Mouse (Mus musculus): Measurements from ENCODE around the gene Trim27.

Trim27 gene

GRCm38 (mm10) chr13:21179367-21179723, at the start of gene Trim27:
Gene Trim27 (plus strand): TSS chr13:21179445.
- no peak for DNase-seq (ENCODE audit: extremely low read depth, insufficient read length, low spot score)

GRCm38 (mm10) chr13:21142421-21142820, 36.8 kb upstream of the Trim27 start:
- DNase-seq (ENCODE audit: extremely low read depth, insufficient read length, low spot score), result no peak

- no peak for DNase-seq (ENCODE audit: extremely low read depth, insufficient read length, low spot score)
These were observed 33.5 kb upstream of the Trim27 start, which contains the start of gene Olfr1368 for GRCm38 (mm10) chr13:21145767-21146166. Gene Olfr1368 (minus strand): TSS chr13:21145867.

DNA sequence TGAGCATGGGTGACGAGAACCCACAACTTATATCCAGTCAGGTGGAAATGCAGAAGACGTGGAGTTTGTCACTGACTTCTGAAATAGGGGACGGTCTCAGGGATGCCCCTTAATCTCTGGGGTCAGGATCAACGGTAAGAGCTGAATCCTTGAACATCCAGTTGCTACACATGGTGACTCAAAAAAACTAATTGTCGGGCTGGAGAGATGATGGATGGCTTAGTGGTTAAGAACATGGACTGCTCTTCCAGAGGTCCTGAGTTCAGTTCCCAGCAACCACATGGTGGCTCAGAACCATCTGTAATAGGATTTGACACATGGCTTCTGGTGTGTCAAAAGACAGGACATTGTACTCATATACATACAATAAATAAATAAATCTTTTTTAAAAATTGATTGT, 23.4 kb upstream of the Trim27 start:
- no peak for DNase-seq (ENCODE audit: extremely low read depth, insufficient read length, low spot score)

DNA sequence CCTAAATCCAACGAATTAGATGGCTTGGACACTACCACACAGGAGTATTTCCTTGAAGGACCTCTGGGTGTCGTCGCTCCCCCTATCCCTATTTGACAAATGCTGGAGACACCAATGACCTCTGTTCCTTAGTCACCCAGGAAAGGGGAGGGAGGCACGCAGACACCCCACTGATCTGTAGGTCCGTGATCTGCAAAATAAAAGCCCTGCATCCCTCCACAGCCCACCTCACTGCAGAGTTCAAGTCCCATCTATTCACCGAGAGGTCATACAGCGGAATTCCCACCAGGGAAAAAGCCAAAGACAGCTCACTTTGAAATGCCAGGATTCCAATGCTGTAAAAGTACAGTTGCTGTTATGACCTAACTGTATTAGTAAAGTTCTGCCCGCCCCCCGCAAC, 21.2 kb upstream of the Trim27 start:
- DNase-seq (ENCODE audit: extremely low read depth, insufficient read length, low spot score), result no peak

- peak; percentile 67 for DNase-seq (ENCODE audit: extremely low read depth, insufficient read length, low spot score)
These were observed 20.3 kb upstream of the Trim27 start for GRCm38 (mm10) chr13:21158785-21159474.

GRCm38 (mm10) chr13:21159475-21159819, 19.8 kb upstream of the Trim27 start:
- no peak for DNase-seq (ENCODE audit: extremely low read depth, insufficient read length, low spot score)

DNA sequence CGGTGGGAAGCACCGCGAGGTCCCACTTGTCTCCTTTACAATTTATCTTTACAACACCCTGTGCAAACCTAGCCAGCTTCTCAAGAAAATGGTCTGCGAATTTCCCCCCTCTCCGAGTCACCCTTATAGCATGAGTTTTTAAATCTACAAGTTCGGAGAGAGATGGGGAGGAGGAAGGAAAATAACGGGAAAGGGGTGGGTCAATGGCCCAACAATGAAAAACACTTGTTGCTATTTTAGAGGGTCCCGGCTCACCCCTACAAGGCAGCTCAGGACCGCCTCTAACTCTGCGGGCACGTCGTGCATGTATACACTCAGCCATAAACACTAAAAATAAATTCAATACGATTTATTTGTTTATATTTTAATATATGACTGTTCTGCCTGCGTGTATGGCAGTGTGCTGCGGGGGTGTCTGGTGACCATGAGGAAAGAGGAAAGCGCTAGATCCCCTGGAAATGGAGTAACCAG, 19.2 kb upstream of the Trim27 start:
- DNase-seq (ENCODE audit: extremely low read depth, insufficient read length, low spot score), result peak; percentile 19

- DNase-seq (ENCODE audit: extremely low read depth, insufficient read length, low spot score), result peak; percentile 78
These were observed 18.3 kb upstream of the Trim27 start for GRCm38 (mm10) chr13:21160657-21161590.

DNA sequence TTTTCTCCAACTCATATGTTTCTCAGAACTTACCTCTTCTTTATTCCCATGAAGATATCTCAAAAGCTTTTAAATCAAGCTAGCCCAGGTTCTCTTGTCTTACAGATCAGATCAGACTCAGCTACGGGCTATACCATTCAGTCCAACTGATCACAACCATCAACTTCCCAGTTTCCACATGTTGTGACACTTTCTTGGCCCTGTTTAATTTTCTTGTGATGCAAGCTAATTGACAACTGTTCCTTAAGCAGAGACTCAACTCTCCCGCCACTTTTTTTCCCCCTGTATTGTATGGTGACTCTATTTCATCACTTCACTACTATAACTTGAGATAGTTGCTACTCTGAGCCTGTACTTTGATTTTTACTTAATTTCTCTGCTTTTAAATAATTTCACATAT, 17.7 kb upstream of the Trim27 start:
- no peak for DNase-seq (ENCODE audit: extremely low read depth, insufficient read length, low spot score)

DNA sequence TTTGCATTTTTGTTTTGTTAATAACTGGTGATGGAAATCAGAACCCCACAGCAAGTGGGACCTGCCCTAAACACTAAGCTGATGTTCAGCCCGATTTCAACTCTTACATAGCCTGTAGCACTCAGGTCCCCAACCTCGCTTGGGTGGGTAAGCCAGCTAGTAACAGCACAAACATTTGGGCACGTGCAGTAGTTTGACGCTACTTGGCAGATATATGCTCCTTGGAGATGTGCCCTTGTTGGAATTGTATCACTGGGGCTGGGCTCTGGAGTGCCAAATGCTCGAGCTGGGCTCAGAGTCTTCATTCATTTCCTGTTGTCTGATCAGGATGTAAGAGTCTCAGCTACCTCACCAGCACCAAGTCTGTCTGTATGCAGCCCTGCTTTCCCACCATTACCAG, 16.7 kb upstream of the Trim27 start:
- no peak for DNase-seq (ENCODE audit: extremely low read depth, insufficient read length, low spot score)

DNA sequence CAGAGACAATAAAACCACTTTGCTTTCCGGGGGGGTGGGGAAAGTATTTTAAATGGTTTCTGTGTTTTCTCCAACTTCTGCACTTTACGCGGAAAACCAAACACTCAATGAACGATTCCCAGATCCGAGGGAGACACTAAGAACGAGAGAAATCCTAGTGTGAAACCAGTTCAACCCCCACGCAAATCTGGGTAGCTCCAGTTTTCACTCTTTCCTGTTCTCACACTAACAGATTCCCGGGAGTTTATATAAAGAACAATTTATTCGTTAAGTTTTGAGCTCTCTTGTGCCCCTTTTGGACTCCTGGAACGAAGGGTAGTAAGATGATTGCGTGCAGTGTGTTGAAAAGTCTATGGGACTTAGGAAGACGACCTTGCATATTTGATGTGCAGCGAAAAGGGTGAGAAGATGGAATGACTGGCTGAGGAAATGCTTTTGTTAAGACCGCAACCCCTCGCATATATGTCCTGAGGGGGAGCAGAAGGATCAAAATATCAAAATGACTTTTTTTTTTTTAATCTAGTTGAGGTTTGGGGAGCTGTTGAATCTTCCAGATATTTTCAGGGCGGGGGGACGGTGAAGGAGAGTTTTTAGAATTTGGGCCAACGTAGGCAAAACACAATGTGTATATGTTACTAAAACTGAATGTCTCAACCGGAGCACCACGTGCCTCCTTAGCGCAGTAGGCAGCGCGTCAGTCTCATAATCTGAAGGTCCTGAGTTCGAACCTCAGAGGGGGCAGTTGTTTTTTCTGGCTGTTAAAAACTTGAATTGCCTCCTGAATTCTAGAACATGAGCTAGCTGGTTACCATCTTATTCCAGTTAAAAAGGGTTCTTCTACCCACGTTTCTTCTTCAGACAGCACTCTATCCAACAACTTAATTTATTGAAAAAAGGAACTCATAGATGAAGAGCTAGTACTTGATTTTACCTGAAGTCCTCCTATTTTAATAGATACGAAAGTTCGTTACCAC, 12.0 kb upstream of the Trim27 start:
- peak; percentile 62 for DNase-seq (ENCODE audit: extremely low read depth, insufficient read length, low spot score)

GRCm38 (mm10) chr13:21167910-21168300, 11.3 kb upstream of the Trim27 start:
- no peak for DNase-seq (ENCODE audit: extremely low read depth, insufficient read length, low spot score)

DNA sequence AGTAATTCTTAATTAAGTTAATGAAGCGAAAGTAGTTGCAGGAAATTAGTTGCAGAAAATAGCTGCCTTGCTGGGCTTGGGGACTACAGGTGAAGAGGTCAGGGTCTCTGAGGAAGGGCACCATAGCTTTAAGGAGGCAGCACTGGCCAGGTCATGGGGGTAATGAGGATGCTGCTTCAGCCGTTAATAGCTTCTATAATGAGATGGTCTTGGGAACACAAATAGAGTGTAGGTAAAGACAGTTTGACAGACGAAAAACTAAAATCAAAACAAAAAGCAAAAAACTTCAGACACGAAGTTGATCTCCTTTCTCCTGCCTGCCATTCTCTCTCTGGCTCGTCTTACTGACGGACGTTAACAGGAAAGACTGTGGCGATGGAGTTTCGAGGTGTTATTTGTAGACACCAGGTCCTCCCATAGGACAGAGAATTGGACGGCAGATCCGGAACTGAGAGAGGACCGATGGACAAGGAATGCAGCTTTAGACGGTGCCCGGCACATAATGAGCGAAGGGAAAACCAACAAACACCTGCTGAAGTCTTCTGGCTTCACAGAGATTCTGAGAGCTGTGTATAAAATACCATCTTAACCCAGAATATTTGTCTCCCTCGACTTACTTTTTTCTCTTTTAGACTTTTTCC, 10.8 kb upstream of the Trim27 start:
- peak; percentile 35 for DNase-seq (ENCODE audit: extremely low read depth, insufficient read length, low spot score)

GRCm38 (mm10) chr13:21169121-21169656, 10.1 kb upstream of the Trim27 start:
- no peak for DNase-seq (ENCODE audit: extremely low read depth, insufficient read length, low spot score)

GRCm38 (mm10) chr13:21169657-21170430, 9.4 kb upstream of the Trim27 start:
- DNase-seq (ENCODE audit: extremely low read depth, insufficient read length, low spot score), result peak; percentile 84

GRCm38 (mm10) chr13:21170431-21171155, 8.7 kb upstream of the Trim27 start:
- DNase-seq (ENCODE audit: extremely low read depth, insufficient read length, low spot score), result no peak

- peak; percentile 48 for DNase-seq (ENCODE audit: extremely low read depth, insufficient read length, low spot score)
These were observed 8.1 kb upstream of the Trim27 start for GRCm38 (mm10) chr13:21171156-21171530.

Measured in 3134 (cell line).